Mouse (Mus musculus): ENCODE results near the gene Rab12. TPM values are rescaled to one million over a fixed set of nuclear protein-coding genes. Genes with fewer than 3 reads are reported as not detected.

Rab12 gene
- polyA plus RNA-seq, 1 experiment, result 46.9 TPM

DNA sequence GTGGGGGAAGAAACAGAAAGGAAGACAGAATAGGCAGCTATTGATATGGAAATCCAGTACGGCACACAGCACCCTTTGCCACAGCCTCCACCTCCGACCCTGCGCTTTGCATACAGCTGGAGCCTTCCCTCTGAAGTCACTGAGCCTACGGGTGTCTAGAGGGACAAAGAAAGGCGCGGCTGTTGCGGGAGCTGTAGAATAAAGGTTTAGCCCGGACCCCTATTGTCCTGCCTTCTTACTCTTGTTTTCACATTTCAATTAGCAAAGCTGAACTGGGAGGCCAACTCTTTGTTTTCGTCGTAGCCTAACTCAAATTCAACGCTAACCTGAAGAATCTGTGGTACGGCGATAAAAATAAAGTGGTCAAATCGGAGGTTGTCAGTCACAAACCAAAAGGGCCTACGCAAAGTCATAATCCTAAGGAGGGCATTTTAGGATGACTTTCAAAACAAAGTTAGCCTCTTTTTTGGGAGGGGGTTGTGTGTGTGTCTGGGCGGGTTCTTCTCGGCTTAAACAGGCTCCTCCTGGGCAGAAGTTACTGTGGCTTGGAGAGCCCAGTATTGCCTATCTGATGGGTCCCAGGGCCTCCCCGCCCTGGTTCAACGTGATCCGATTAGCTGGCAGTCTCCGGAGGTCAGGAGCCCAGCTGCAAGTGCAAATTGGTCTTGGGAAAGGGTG, 39.6 kb downstream of the Rab12 start:
- H3K27me3 ChIP-seq (ENCODE audit: control insufficient read depth, insufficient read depth, insufficient read length), result no peaks in the 10 kb centered on the region
- H3ac ChIP-seq (ENCODE audit: control insufficient read depth, insufficient read length), result no peak overlapping the region
- no peaks in the 10 kb centered on the region for H3K36me3 ChIP-seq (ENCODE audit: control insufficient read depth, insufficient read depth)
- no peak overlapping the region for H3K4me3 ChIP-seq
- TF ChIP-seq MYOG (IDR thresholded peaks at IDR 0.05; ENCODE audit: control insufficient read depth in 1 of 3, insufficient read depth in 1 of 3, insufficient read length in 2 of 3, low read depth in 2 of 3), result no peak
- no peak for TF ChIP-seq TCF3 (IDR thresholded peaks at IDR 0.05; ENCODE audit: insufficient read length, low read depth)
- TF ChIP-seq MYOD1 (IDR thresholded peaks at IDR 0.05; ENCODE audit: control insufficient read depth in 1 of 3, insufficient read length in 2 of 3, low read depth in 2 of 3), result no peak
- TF ChIP-seq POLR2AphosphoS2 (IDR thresholded peaks at IDR 0.05; ENCODE audit: insufficient read length, low read depth), result no peak
- no peak overlapping the region for H3K4me2 ChIP-seq (ENCODE audit: low read depth)
- no peaks in the 10 kb centered on the region for H3K79me2 ChIP-seq (ENCODE audit: control insufficient read depth, insufficient read depth)

DNA sequence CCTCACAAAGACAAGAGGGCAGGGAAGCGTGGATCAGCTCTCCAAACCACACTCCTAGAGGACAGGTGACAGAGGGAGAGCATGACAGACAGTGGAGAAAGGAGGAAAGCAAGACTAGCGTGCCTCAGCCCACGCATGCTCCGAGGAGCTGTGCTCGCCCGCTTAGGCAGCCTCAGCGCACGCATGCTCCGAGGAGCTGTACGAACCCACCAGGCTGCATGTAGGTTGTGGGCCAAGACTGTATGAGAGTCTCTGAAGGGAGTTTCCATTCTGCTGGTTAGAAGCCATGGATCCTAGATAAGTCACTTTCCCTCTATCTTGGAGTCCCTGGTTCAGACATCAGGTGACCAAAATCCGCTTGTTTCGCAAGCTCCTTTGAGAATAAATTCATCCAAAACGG, 40.2 kb downstream of the Rab12 start:
- H3K4me3 ChIP-seq, result no peak overlapping the region
- no peaks in the 10 kb centered on the region for H3K36me3 ChIP-seq (ENCODE audit: control insufficient read depth, insufficient read depth)
- H3ac ChIP-seq (ENCODE audit: control insufficient read depth, insufficient read length), result no peak overlapping the region
- H3K4me2 ChIP-seq (ENCODE audit: low read depth), result no peak overlapping the region
- H3K27me3 ChIP-seq (ENCODE audit: control insufficient read depth, insufficient read depth, insufficient read length), result no peaks in the 10 kb centered on the region
- no peaks in the 10 kb centered on the region for H3K79me2 ChIP-seq (ENCODE audit: control insufficient read depth, insufficient read depth)
- TF ChIP-seq E2F4 (IDR thresholded peaks at IDR 0.05; ENCODE audit: insufficient read depth) (no peak), POLR2A (IDR thresholded peaks at IDR 0.05; ENCODE audit: insufficient read length, low read depth) (no peak), TCF3 (IDR thresholded peaks at IDR 0.05; ENCODE audit: insufficient read length, low read depth) (no peak), REST (IDR thresholded peaks at IDR 0.05; ENCODE audit: insufficient read depth, insufficient read length) (no peak), CEBPB (IDR thresholded peaks at IDR 0.05; ENCODE audit: insufficient read depth, poor library complexity, severe bottlenecking) (no peak), MYOD1 (IDR thresholded peaks at IDR 0.05; ENCODE audit: control insufficient read depth in 1 of 3, insufficient read length in 2 of 3, low read depth in 2 of 3) (no peak), TCF12 (IDR thresholded peaks at IDR 0.05; ENCODE audit: insufficient read depth, poor library complexity, severe bottlenecking) (no peak), USF1 (IDR thresholded peaks at IDR 0.05; ENCODE audit: low read depth) (no peak), SRF (IDR thresholded peaks at IDR 0.05; ENCODE audit: control insufficient read depth, insufficient read length, low read depth) (no peak), MAX (IDR thresholded peaks at IDR 0.05; ENCODE audit: low read depth) (no peak), POLR2AphosphoS2 (IDR thresholded peaks at IDR 0.05; ENCODE audit: insufficient read length, low read depth) (no peak), MYOG (IDR thresholded peaks at IDR 0.05; ENCODE audit: control insufficient read depth in 1 of 3, insufficient read depth in 1 of 3, insufficient read length in 2 of 3, low read depth in 2 of 3) (no peak)

DNA sequence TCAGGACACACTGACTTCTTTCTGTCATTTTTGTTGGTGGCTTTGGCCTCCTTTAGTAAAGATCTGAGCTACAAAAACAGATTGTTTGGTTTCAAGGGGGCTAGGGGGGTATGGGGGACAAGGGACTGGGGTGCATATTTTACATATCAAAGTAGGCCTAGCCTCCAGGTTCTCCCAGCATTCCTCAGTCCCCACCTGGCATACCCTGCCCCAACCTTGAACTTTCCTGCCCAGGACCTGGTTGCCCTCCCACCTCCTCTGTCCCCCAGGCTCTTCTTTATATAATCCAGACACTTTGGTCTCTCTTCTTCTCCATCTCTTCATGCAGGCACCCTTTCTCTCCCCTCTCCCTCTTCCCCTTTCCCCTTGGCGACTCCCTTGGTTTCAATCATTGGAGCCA, 46.3 kb downstream of the Rab12 start:
- H3K4me3 ChIP-seq, result no peak overlapping the region
- no peak overlapping the region for H3K4me2 ChIP-seq (ENCODE audit: low read depth)
- no peaks in the 10 kb centered on the region for H3K36me3 ChIP-seq (ENCODE audit: control insufficient read depth, insufficient read depth)
- H3ac ChIP-seq (ENCODE audit: control insufficient read depth, insufficient read length), result no peak overlapping the region
- no peaks in the 10 kb centered on the region for H3K79me2 ChIP-seq (ENCODE audit: control insufficient read depth, insufficient read depth)
- H3K27me3 ChIP-seq (ENCODE audit: control insufficient read depth, insufficient read depth, insufficient read length), result no peaks in the 10 kb centered on the region
- TF ChIP-seq MYOD1 (IDR thresholded peaks at IDR 0.05; ENCODE audit: control insufficient read depth in 1 of 3, insufficient read length in 2 of 3, low read depth in 2 of 3) (no peak), REST (IDR thresholded peaks at IDR 0.05; ENCODE audit: insufficient read depth, insufficient read length) (no peak), MAX (IDR thresholded peaks at IDR 0.05; ENCODE audit: low read depth) (no peak), CEBPB (IDR thresholded peaks at IDR 0.05; ENCODE audit: insufficient read depth, poor library complexity, severe bottlenecking) (no peak), SRF (IDR thresholded peaks at IDR 0.05; ENCODE audit: control insufficient read depth, insufficient read length, low read depth) (no peak), E2F4 (IDR thresholded peaks at IDR 0.05; ENCODE audit: insufficient read depth) (no peak), POLR2A (IDR thresholded peaks at IDR 0.05; ENCODE audit: insufficient read length, low read depth) (no peak), TCF12 (IDR thresholded peaks at IDR 0.05; ENCODE audit: insufficient read depth, poor library complexity, severe bottlenecking) (no peak), MYOG (IDR thresholded peaks at IDR 0.05; ENCODE audit: control insufficient read depth in 1 of 3, insufficient read depth in 1 of 3, insufficient read length in 2 of 3, low read depth in 2 of 3) (no peak), USF1 (IDR thresholded peaks at IDR 0.05; ENCODE audit: low read depth) (no peak), TCF3 (IDR thresholded peaks at IDR 0.05; ENCODE audit: insufficient read length, low read depth) (no peak)

DNA sequence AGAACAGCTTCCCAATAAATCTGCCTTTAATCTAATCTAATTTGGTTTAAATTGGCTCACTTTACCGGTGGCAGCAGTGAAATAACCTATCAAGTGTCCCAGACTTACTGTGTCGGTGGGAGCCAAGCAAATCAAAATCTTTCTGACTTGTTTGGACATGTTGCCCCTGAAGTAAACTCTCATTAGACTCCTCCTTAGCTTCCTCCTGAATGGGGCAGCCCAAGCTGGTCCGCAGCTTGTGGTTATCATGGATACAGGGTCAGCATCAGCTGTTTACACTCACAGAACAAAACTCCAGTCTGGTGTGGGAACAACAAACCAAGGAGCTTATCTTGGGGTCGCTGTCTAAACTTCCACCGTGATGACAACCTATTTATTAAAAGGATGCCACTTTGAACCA, 47.8 kb downstream of the Rab12 start:
- Histone ChIP-seq H3K4me2 (ENCODE audit: low read depth) (no peak overlapping the region), H3K4me3 (no peak overlapping the region), H3ac (ENCODE audit: control insufficient read depth, insufficient read length) (no peak overlapping the region), H3K36me3 (ENCODE audit: control insufficient read depth, insufficient read depth) (no peaks in the 10 kb centered on the region), H3K27me3 (ENCODE audit: control insufficient read depth, insufficient read depth, insufficient read length) (no peaks in the 10 kb centered on the region), H3K79me2 (ENCODE audit: control insufficient read depth, insufficient read depth) (no peaks in the 10 kb centered on the region)
- TF ChIP-seq TCF3 (IDR thresholded peaks at IDR 0.05; ENCODE audit: insufficient read length, low read depth), result no peak
- no peak for TF ChIP-seq USF1 (IDR thresholded peaks at IDR 0.05; ENCODE audit: low read depth)
- no peak for TF ChIP-seq REST (IDR thresholded peaks at IDR 0.05; ENCODE audit: insufficient read depth, insufficient read length)
- TF ChIP-seq POLR2AphosphoS2 (IDR thresholded peaks at IDR 0.05; ENCODE audit: insufficient read length, low read depth), result no peak
- no peak for TF ChIP-seq CEBPB (IDR thresholded peaks at IDR 0.05; ENCODE audit: insufficient read depth, poor library complexity, severe bottlenecking)
- no peak for TF ChIP-seq SRF (IDR thresholded peaks at IDR 0.05; ENCODE audit: control insufficient read depth, insufficient read length, low read depth)
- TF ChIP-seq TCF12 (IDR thresholded peaks at IDR 0.05; ENCODE audit: insufficient read depth, poor library complexity, severe bottlenecking), result no peak
- no peak for TF ChIP-seq MYOD1 (IDR thresholded peaks at IDR 0.05; ENCODE audit: control insufficient read depth in 1 of 3, insufficient read length in 2 of 3, low read depth in 2 of 3)
- no peak for TF ChIP-seq E2F4 (IDR thresholded peaks at IDR 0.05; ENCODE audit: insufficient read depth)
- no peak for TF ChIP-seq POLR2A (IDR thresholded peaks at IDR 0.05; ENCODE audit: insufficient read length, low read depth)

DNA sequence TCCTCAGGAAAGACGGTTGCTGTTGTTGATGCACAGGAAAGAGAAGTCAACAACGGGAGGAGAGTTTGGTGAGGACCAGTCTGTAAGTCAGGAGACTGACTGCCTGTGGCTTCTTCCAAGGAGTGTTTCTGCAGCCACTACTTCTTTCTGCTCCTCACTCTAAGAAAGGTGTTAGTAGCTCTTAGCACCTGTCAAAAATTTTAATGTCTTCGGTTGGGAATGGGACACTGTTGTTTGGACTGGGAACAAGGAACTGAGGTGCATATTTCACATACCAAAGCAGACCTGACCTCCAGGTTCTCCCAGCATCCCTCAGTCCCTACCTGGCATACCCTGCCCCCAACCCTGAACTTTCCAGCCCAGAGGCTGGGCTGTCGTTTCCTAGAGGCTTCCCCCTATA, 48.3 kb downstream of the Rab12 start:
- H3K79me2 ChIP-seq (ENCODE audit: control insufficient read depth, insufficient read depth), result no peaks in the 10 kb centered on the region
- H3K4me2 ChIP-seq (ENCODE audit: low read depth), result no peak overlapping the region
- no peaks in the 10 kb centered on the region for H3K27me3 ChIP-seq (ENCODE audit: control insufficient read depth, insufficient read depth, insufficient read length)
- H3K36me3 ChIP-seq (ENCODE audit: control insufficient read depth, insufficient read depth), result no peaks in the 10 kb centered on the region
- no peak overlapping the region for H3K4me3 ChIP-seq
- H3ac ChIP-seq (ENCODE audit: control insufficient read depth, insufficient read length), result no peak overlapping the region
- TF ChIP-seq CEBPB (IDR thresholded peaks at IDR 0.05; ENCODE audit: insufficient read depth, poor library complexity, severe bottlenecking), result no peak
- no peak for TF ChIP-seq SRF (IDR thresholded peaks at IDR 0.05; ENCODE audit: control insufficient read depth, insufficient read length, low read depth)

Data from myocyte (in vitro differentiated cells).